Mouse (Mus musculus) midbrain, postnatal 0 days (tissue): ENCODE measurements at regions not wholly inside any gene's neighbourhood (a gene's known extent, or its start where the extent isn't known, plus 50 kb on each side); places are given as distances from the start of the nearest gene placed in this dataset.

Experiments used
- ATAC-seq: fragments of 200-750 bp; cut with Nextera tagmentation; 2 replicates; pipeline ENCODE4 v1.8.0; 2017; ENCODE audit warnings: moderate number of reproducible peaks, mild to moderate bottlenecking, moderate TSS enrichment, moderate library complexity; ENCODE audit not compliant: low FRiP score
- DNase-seq: peaks from one replicate; pipeline ENCODE4 v3.0.0-alpha.2; 2015; ENCODE audit warnings: low spot score
- H3K27ac ChIP-seq: fragments of 300-500 bp; sonication (generic); 2 replicates; pipeline ENCODE4 v1.5.1; 2014; ENCODE audit warnings: low read depth, mild to moderate bottlenecking, low read length, mixed read lengths
- H3K27me3 ChIP-seq: fragments of 300-500 bp; sonication (generic); 2 replicates; pipeline ENCODE4 v1.6.1; 2014; ENCODE audit warnings: low read length, control low read depth, mixed read lengths; ENCODE audit not compliant: insufficient read depth
- H3K36me3 ChIP-seq: fragments of 300-500 bp; sonication (generic); 2 replicates; pipeline ENCODE4 v1.6.1; 2014; ENCODE audit warnings: low read length, control low read depth, mixed read lengths; ENCODE audit not compliant: insufficient read depth
- H3K4me1 ChIP-seq: fragments of 300-500 bp; sonication (generic); 2 replicates; pipeline ENCODE4 v1.6.1; 2014; ENCODE audit warnings: mild to moderate bottlenecking, control low read depth, antibody characterized with exemption, low read length, mixed read lengths; ENCODE audit not compliant: insufficient read depth
- H3K4me2 ChIP-seq: fragments of 300-500 bp; sonication (generic); 2 replicates; pipeline ENCODE4 v1.6.1; 2014; ENCODE audit warnings: low read depth, mild to moderate bottlenecking, low read length, mixed read lengths; ENCODE audit not compliant: poor library complexity, severe bottlenecking
- H3K4me3 ChIP-seq: fragments of 300-500 bp; sonication (generic); 2 replicates; pipeline ENCODE4 v1.5.1; 2014; ENCODE audit warnings: low read depth, mild to moderate bottlenecking, low read length, moderate library complexity
- H3K9ac ChIP-seq: fragments of 300-500 bp; sonication (generic); replicated peaks from 2 replicates; pipeline ENCODE4 v1.6.1; 2014; ENCODE audit warnings: mild to moderate bottlenecking, low read length, moderate library complexity, mixed read lengths; ENCODE audit not compliant: poor library complexity, severe bottlenecking
- H3K9me3 ChIP-seq: fragments of 300-500 bp; sonication (generic); 2 replicates; pipeline ENCODE4 v1.6.1; 2016; ENCODE audit warnings: low read length, control low read depth
- CTCF ChIP-seq: IDR thresholded peaks from 2 replicates; pipeline ENCODE4 v1.5.1; 2016; ENCODE audit warnings: antibody characterized with exemption, mild to moderate bottlenecking
- WGBS: fragments of 180-500 bp; shearing (Covaris S2); extraction: QIAGEN DNeasy Blood & Tissue Kit; methylation state at CpG from one replicate; pipeline ENCODE4 v1.1.7; 2014; 5-methylcytosine and 5-hydroxymethylcytosine counted together

- no peaks in the 10 kb centered on the region for H3K4me1 ChIP-seq
- 84% methylated on average over 2 of the region's 2 CpGs for WGBS
- no peaks in the 10 kb centered on the region for H3K27me3 ChIP-seq
- H3K9me3 ChIP-seq: no peaks in the 10 kb centered on the region
- no peak overlapping the region for H3K9ac ChIP-seq
- H3K27ac ChIP-seq: no peak overlapping the region
- DNase-seq (no peak), ATAC-seq (no peak)
- no peak for TF ChIP-seq CTCF
- no peaks in the 10 kb centered on the region for H3K36me3 ChIP-seq
- H3K4me2 ChIP-seq: no peak overlapping the region
- no peak overlapping the region for H3K4me3 ChIP-seq
Measured at GRCm38 (mm10) chr2:179033171-179033570, 409.1 kb upstream of the Cdh4 start.

- WGBS: 71% methylated on average over 6 of the region's 6 CpGs
- Histone ChIP-seq H3K4me2 (no peak overlapping the region), H3K9ac (no peak overlapping the region), H3K36me3 (no peaks in the 10 kb centered on the region), H3K4me1 (no peaks in the 10 kb centered on the region), H3K4me3 (no peak overlapping the region), H3K27me3 (0 out of 2 replicates have a peak, but pooled peaks cover 3% of the 10 kb centered on the region), H3K27ac (no peak overlapping the region), H3K9me3 (no peaks in the 10 kb centered on the region)
- no peak for TF ChIP-seq CTCF
- ATAC-seq (no peak), DNase-seq (peak; percentile 65)
Measured at GRCm38 (mm10) chr2:179035446-179035845, 406.8 kb upstream of the Cdh4 start.

- DNase-seq: no peak
- Histone ChIP-seq H3K27ac (no peak overlapping the region), H3K36me3 (no peaks in the 10 kb centered on the region), H3K9ac (no peak overlapping the region), H3K4me1 (no peaks in the 10 kb centered on the region), H3K4me2 (no peak overlapping the region), H3K4me3 (no peak overlapping the region), H3K9me3 (no peaks in the 10 kb centered on the region), H3K27me3 (0 out of 2 replicates have a peak, but pooled peaks cover 3% of the 10 kb centered on the region)
- ATAC-seq: no peak
- WGBS: 66% methylated on average over 2 of the region's 2 CpGs
- no peak for TF ChIP-seq CTCF
Measured at GRCm38 (mm10) chr2:179039697-179040096, 402.5 kb upstream of the Cdh4 start.

- no peaks in the 10 kb centered on the region for H3K9me3 ChIP-seq
- H3K27ac ChIP-seq: no peak overlapping the region
- H3K4me3 ChIP-seq: no peak overlapping the region
- WGBS: 72% methylated on average over 4 of the region's 4 CpGs
- no peak for ATAC-seq
- no peak overlapping the region for H3K4me2 ChIP-seq
- H3K27me3 ChIP-seq: 0 out of 2 replicates have a peak, but pooled peaks cover 2% of the 10 kb centered on the region
- no peak for DNase-seq
- TF ChIP-seq CTCF: no peak
- no peaks in the 10 kb centered on the region for H3K36me3 ChIP-seq
- no peak overlapping the region for H3K9ac ChIP-seq
- H3K4me1 ChIP-seq: no peaks in the 10 kb centered on the region
Measured at GRCm38 (mm10) chr2:179043671-179044070, 398.6 kb upstream of the Cdh4 start.

- Histone ChIP-seq H3K4me3 (no peak overlapping the region), H3K9ac (no peak overlapping the region), H3K4me2 (no peak overlapping the region), H3K9me3 (no peaks in the 10 kb centered on the region), H3K27ac (no peak overlapping the region), H3K36me3 (no peaks in the 10 kb centered on the region), H3K4me1 (no peaks in the 10 kb centered on the region), H3K27me3 (no peaks in the 10 kb centered on the region)
- peak; percentile 27; the same call in 1 of the 2 replicates for ATAC-seq
- TF ChIP-seq CTCF: no peak
- peak; percentile 59 for DNase-seq
- WGBS: 40% methylated on average over 1 of the region's 1 CpGs
Measured at GRCm38 (mm10) chr2:179045361-179045760, 396.9 kb upstream of the Cdh4 start.

GRCm38 (mm10) chr2:179054441-179054840 lies 387.8 kb upstream of the Cdh4 start:
- H3K9ac ChIP-seq: no peak overlapping the region
- WGBS: 61% methylated on average over 8 of the region's 8 CpGs
- no peak for TF ChIP-seq CTCF
- H3K9me3 ChIP-seq: no peaks in the 10 kb centered on the region
- H3K36me3 ChIP-seq: no peaks in the 10 kb centered on the region
- DNase-seq: peak; percentile 5
- H3K27me3 ChIP-seq: no peaks in the 10 kb centered on the region
- no peak overlapping the region for H3K27ac ChIP-seq
- no peak overlapping the region for H3K4me2 ChIP-seq
- H3K4me3 ChIP-seq: no peak overlapping the region
- ATAC-seq: no peak
- H3K4me1 ChIP-seq: no peaks in the 10 kb centered on the region
